Mouse (Mus musculus): Measurements from ENCODE around the gene Sohlh2. TPM values are rescaled to one million over a fixed set of nuclear protein-coding genes. Genes with fewer than 3 reads are reported as not detected.

Gene Sohlh2
- polyA plus RNA-seq, 1 experiment from 2014 or later = not detected

- no peaks in the 10 kb centered on the region for H3K9me3 ChIP-seq (ENCODE audit: low read length)
- H3K27ac ChIP-seq (ENCODE audit: low read length) = no peak overlapping the region
- TF ChIP-seq EP300 (IDR thresholded peaks at IDR 0.05) (no peak), CTCF (IDR thresholded peaks at IDR 0.05) (no peak)
- DNase-seq (ENCODE audit: low spot score) = no peak
- no peaks in the 10 kb centered on the region for H3K27me3 ChIP-seq (replicated peaks; ENCODE audit: insufficient read depth, low read length)
- WGBS = 59% methylated on average over 4 of the region's 4 CpGs
- H3K4me3 ChIP-seq (ENCODE audit: low read depth, low read length) = no peak overlapping the region
- H3K4me2 ChIP-seq (replicated peaks; ENCODE audit: low read depth, low read length) = no peak overlapping the region
- no peak for ATAC-seq
- H3K4me1 ChIP-seq (ENCODE audit: insufficient read depth, low read depth, low read length) = no peaks in the 10 kb centered on the region
- no peaks in the 10 kb centered on the region for H3K36me3 ChIP-seq (ENCODE audit: insufficient read depth, low read length)
- H3K9ac ChIP-seq (replicated peaks; ENCODE audit: low read depth) = no peak overlapping the region
Measured at GRCm38 (mm10) chr3:55163510-55163909, 18.3 kb upstream of the Sohlh2 start.

- H3K9me3 ChIP-seq (ENCODE audit: low read length) = no peaks in the 10 kb centered on the region
- no peaks in the 10 kb centered on the region for H3K27me3 ChIP-seq (replicated peaks; ENCODE audit: insufficient read depth, low read length)
- H3K27ac ChIP-seq (ENCODE audit: low read length) = no peak overlapping the region
- H3K4me3 ChIP-seq (ENCODE audit: low read depth, low read length) = no peak overlapping the region
- WGBS = 54% methylated on average over 3 of the region's 3 CpGs
- no peak for DNase-seq (ENCODE audit: low spot score)
- H3K4me1 ChIP-seq (ENCODE audit: insufficient read depth, low read depth, low read length) = no peaks in the 10 kb centered on the region
- no peaks in the 10 kb centered on the region for H3K36me3 ChIP-seq (ENCODE audit: insufficient read depth, low read length)
- TF ChIP-seq EP300 (IDR thresholded peaks at IDR 0.05) (no peak), CTCF (IDR thresholded peaks at IDR 0.05) (no peak; the same call in 1 of the 2 replicates)
- H3K9ac ChIP-seq (replicated peaks; ENCODE audit: low read depth) = no peak overlapping the region
- H3K4me2 ChIP-seq (replicated peaks; ENCODE audit: low read depth, low read length) = no peak overlapping the region
- no peak for ATAC-seq
Measured at GRCm38 (mm10) chr3:55172478-55172877, 9.3 kb upstream of the Sohlh2 start.

GRCm38 (mm10) chr3:55177271-55177670 lies 4.6 kb upstream of the Sohlh2 start:
- no peak for ATAC-seq
- DNase-seq (ENCODE audit: low spot score) = no peak

GRCm38 (mm10) chr3:55191668-55192067 lies 9.8 kb downstream of the Sohlh2 start:
- no peak for TF ChIP-seq EP300 (IDR thresholded peaks at IDR 0.05)
- no peak for TF ChIP-seq CTCF (IDR thresholded peaks at IDR 0.05)
- Histone ChIP-seq H3K27ac (ENCODE audit: low read length) (no peak overlapping the region), H3K36me3 (ENCODE audit: insufficient read depth, low read length) (no peaks in the 10 kb centered on the region), H3K4me3 (ENCODE audit: low read depth, low read length) (no peak overlapping the region), H3K9me3 (ENCODE audit: low read length) (no peaks in the 10 kb centered on the region), H3K4me2 (replicated peaks; ENCODE audit: low read depth, low read length) (no peak overlapping the region), H3K27me3 (replicated peaks; ENCODE audit: insufficient read depth, low read length) (no peaks in the 10 kb centered on the region), H3K9ac (replicated peaks; ENCODE audit: low read depth) (no peak overlapping the region), H3K4me1 (ENCODE audit: insufficient read depth, low read depth, low read length) (no peaks in the 10 kb centered on the region)
- WGBS = 49% methylated on average over 4 of the region's 4 CpGs
- no peak for ATAC-seq
- DNase-seq (ENCODE audit: low spot score) = no peak

More at GRCm38 (mm10) chr3:55177271-55177670, 4.6 kb upstream of the Sohlh2 start:
- Histone ChIP-seq H3K9ac (replicated peaks; ENCODE audit: low read depth) (no peak overlapping the region), H3K4me3 (ENCODE audit: low read depth, low read length) (no peak overlapping the region), H3K4me2 (replicated peaks; ENCODE audit: low read depth, low read length) (no peak overlapping the region), H3K27me3 (replicated peaks; ENCODE audit: insufficient read depth, low read length) (no peaks in the 10 kb centered on the region), H3K27ac (ENCODE audit: low read length) (no peak overlapping the region), H3K9me3 (ENCODE audit: low read length) (no peaks in the 10 kb centered on the region), H3K36me3 (ENCODE audit: insufficient read depth, low read length) (no peaks in the 10 kb centered on the region), H3K4me1 (ENCODE audit: insufficient read depth, low read depth, low read length) (no peaks in the 10 kb centered on the region)
- TF ChIP-seq CTCF (IDR thresholded peaks at IDR 0.05) = no peak
- no peak for TF ChIP-seq EP300 (IDR thresholded peaks at IDR 0.05)
- WGBS = 47% methylated on average over 6 of the region's 6 CpGs

- Histone ChIP-seq H3K9ac (replicated peaks; ENCODE audit: low read depth) (no peak overlapping the region), H3K9me3 (ENCODE audit: low read length) (no peaks in the 10 kb centered on the region), H3K27me3 (replicated peaks; ENCODE audit: insufficient read depth, low read length) (no peaks in the 10 kb centered on the region), H3K27ac (ENCODE audit: low read length) (no peak overlapping the region), H3K36me3 (ENCODE audit: insufficient read depth, low read length) (no peaks in the 10 kb centered on the region), H3K4me1 (ENCODE audit: insufficient read depth, low read depth, low read length) (no peaks in the 10 kb centered on the region), H3K4me2 (replicated peaks; ENCODE audit: low read depth, low read length) (no peak overlapping the region), H3K4me3 (ENCODE audit: low read depth, low read length) (no peak overlapping the region)
- 71% methylated on average over 2 of the region's 2 CpGs for WGBS
- ATAC-seq (no peak), DNase-seq (ENCODE audit: low spot score) (no peak)
- TF ChIP-seq EP300 (IDR thresholded peaks at IDR 0.05) = no peak
- no peak for TF ChIP-seq CTCF (IDR thresholded peaks at IDR 0.05)
Measured at GRCm38 (mm10) chr3:55193351-55193750, 11.5 kb downstream of the Sohlh2 start.

GRCm38 (mm10) chr3:55194792-55195191 lies 13.0 kb downstream of the Sohlh2 start:
- no peaks in the 10 kb centered on the region for H3K9me3 ChIP-seq (ENCODE audit: low read length)
- H3K27me3 ChIP-seq (replicated peaks; ENCODE audit: insufficient read depth, low read length) = no peaks in the 10 kb centered on the region
- no peaks in the 10 kb centered on the region for H3K4me1 ChIP-seq (ENCODE audit: insufficient read depth, low read depth, low read length)
- no peak for DNase-seq (ENCODE audit: low spot score)
- H3K4me3 ChIP-seq (ENCODE audit: low read depth, low read length) = no peak overlapping the region
- no peak overlapping the region for H3K27ac ChIP-seq (ENCODE audit: low read length)
- H3K9ac ChIP-seq (replicated peaks; ENCODE audit: low read depth) = no peak overlapping the region
- H3K4me2 ChIP-seq (replicated peaks; ENCODE audit: low read depth, low read length) = no peak overlapping the region
- H3K36me3 ChIP-seq (ENCODE audit: insufficient read depth, low read length) = no peaks in the 10 kb centered on the region
- 66% methylated on average over 8 of the region's 8 CpGs for WGBS
- TF ChIP-seq CTCF (IDR thresholded peaks at IDR 0.05) (no peak), EP300 (IDR thresholded peaks at IDR 0.05) (no peak)
- ATAC-seq = no peak
